Mouse (Mus musculus) lung, adult 2 months (tissue): ENCODE measurements around the gene Ssu2.

Experiments used
- CTCF ChIP-seq: fragments of 200-500 bp; IDR thresholded peaks from 2 replicates; pipeline ENCODE4 v1.5.1; 2011; ENCODE audit warnings: mild to moderate bottlenecking, low read length, control low read depth; ENCODE audit not compliant: insufficient read depth
- POLR2A ChIP-seq: fragments of 200-500 bp; IDR thresholded peaks from 2 replicates; pipeline ENCODE4 v1.6.1; 2011; ENCODE audit warnings: low read depth, mild to moderate bottlenecking, control low read depth, low read length, borderline replicate concordance; ENCODE audit errors: extremely low read depth

GRCm38 (mm10) chr6:112362349-112362958, 25.4 kb downstream of the Ssu2 start:
- peak; percentile 95 for TF ChIP-seq CTCF
- TF ChIP-seq POLR2A = no peak
